Mouse (Mus musculus) heart, embryonic 15.5 days (tissue): ENCODE results near the gene Adad1. TPM values are rescaled to one million over a fixed set of nuclear protein-coding genes. Genes with fewer than 3 reads are reported as not detected.

Experiments
- ATAC-seq: fragments of 200-750 bp; cut with Nextera tagmentation; replicated peaks from 2 replicates; pipeline ENCODE4 v1.8.0; 2017; ENCODE audit warnings: low read depth, moderate TSS enrichment; ENCODE audit not compliant: insufficient number of reproducible peaks, insufficient read depth, low FRiP score
- H3K27ac ChIP-seq: fragments of 300-500 bp; sonication (generic); 2 replicates; pipeline ENCODE4 v1.5.1; 2015; ENCODE audit warnings: mild to moderate bottlenecking, inconsistent platforms
- H3K27me3 ChIP-seq: fragments of 300-500 bp; sonication (generic); 2 replicates; pipeline ENCODE4 v1.6.1; 2015; ENCODE audit warnings: inconsistent platforms
- H3K36me3 ChIP-seq: fragments of 300-500 bp; sonication (generic); 2 replicates; pipeline ENCODE4 v1.6.1; 2015; ENCODE audit warnings: mild to moderate bottlenecking, inconsistent platforms
- H3K4me1 ChIP-seq: fragments of 300-500 bp; sonication (generic); replicated peaks from 2 replicates; pipeline ENCODE4 v1.6.1; 2015; ENCODE audit warnings: inconsistent platforms
- H3K4me2 ChIP-seq: fragments of 300-500 bp; sonication (generic); 2 replicates; pipeline ENCODE4 v1.6.1; 2015; ENCODE audit warnings: inconsistent platforms, mild to moderate bottlenecking, moderate library complexity
- H3K4me3 ChIP-seq: fragments of 300-500 bp; sonication (generic); 2 replicates; pipeline ENCODE4 v1.5.1; 2015; ENCODE audit warnings: mild to moderate bottlenecking, inconsistent platforms
- H3K9ac ChIP-seq: fragments of 300-500 bp; sonication (generic); 2 replicates; pipeline ENCODE4 v1.6.1; 2015; ENCODE audit warnings: mild to moderate bottlenecking, inconsistent platforms
- H3K9me3 ChIP-seq: fragments of 300-500 bp; sonication (generic); replicated peaks from 2 replicates; pipeline ENCODE4 v1.6.1; 2016; ENCODE audit warnings: inconsistent platforms
- WGBS: fragments of 180-500 bp; shearing (Covaris S2); methylation state at CpG from one replicate; pipeline ENCODE4 v1.1.7; 2015; ENCODE audit warnings: mixed read lengths; 5-methylcytosine and 5-hydroxymethylcytosine counted together
- polyA plus RNA-seq: library from polyadenylated mRNA; unstranded; fragments of >200 nt; fragmentation: Nextera tagmentation; extraction: Ambion mirVana; gene quantifications from 2 replicates; pipeline ENCODE4 v1.2.1, GENCODE M21; 2015

Adad1 gene
- polyA plus RNA-seq, 1 experiment from 2014 or later, result 0.23 TPM

DNA sequence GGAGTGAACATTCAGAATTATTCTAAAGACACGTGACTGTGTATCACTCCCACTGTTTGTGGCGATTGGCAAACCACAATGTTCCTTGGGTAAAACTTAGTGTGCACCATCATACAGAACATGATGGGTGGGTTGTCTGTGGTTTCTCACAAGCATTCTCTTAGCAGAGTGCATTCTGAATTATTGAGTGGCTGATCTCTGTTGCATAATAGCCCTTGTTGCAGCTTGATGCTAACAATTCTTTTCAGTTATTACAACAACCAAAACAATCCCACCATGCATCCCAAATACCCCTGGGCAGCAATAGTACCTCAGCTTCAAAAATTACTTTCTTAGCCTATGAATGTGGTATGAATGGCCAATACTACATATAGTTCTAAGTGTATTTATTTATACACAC is 106.0 kb downstream of the Adad1 start:
- H3K36me3 ChIP-seq, result no peaks in the 10 kb centered on the region
- 82% methylated on average over 2 of the region's 2 CpGs for WGBS
- H3K4me2 ChIP-seq, result no peak overlapping the region
- H3K27ac ChIP-seq, result no peak overlapping the region
- no peak for ATAC-seq
- no peak overlapping the region for H3K9ac ChIP-seq
- H3K4me1 ChIP-seq, result no peaks in the 10 kb centered on the region
- H3K4me3 ChIP-seq, result no peak overlapping the region
- H3K27me3 ChIP-seq, result no peaks in the 10 kb centered on the region
- no peaks in the 10 kb centered on the region for H3K9me3 ChIP-seq

Other genes starting within 250 kb of the Adad1 start
- gene 4932438A13Rik, start 200.4 kb upstream of the Adad1 start, polyA plus RNA-seq, result 27.7 and 36.0 TPM in 2 replicates
- 0.16 and 0.44 TPM in 2 replicates for gene Il2, start 62.4 kb downstream of the Adad1 start, polyA plus RNA-seq
- gene Il21, start 169.1 kb downstream of the Adad1 start, polyA plus RNA-seq, result not detected in 2 replicates
- gene Bbs12, start 249.0 kb downstream of the Adad1 start, polyA plus RNA-seq, result 4.5 and 4.7 TPM in 2 replicates
- gene Cetn4, start 249.2 kb downstream of the Adad1 start, polyA plus RNA-seq, result 1.1 and 1.9 TPM in 2 replicates